25 mouse cellular contexts compared by ENCODE assay signal in the genomic region with DNA sequence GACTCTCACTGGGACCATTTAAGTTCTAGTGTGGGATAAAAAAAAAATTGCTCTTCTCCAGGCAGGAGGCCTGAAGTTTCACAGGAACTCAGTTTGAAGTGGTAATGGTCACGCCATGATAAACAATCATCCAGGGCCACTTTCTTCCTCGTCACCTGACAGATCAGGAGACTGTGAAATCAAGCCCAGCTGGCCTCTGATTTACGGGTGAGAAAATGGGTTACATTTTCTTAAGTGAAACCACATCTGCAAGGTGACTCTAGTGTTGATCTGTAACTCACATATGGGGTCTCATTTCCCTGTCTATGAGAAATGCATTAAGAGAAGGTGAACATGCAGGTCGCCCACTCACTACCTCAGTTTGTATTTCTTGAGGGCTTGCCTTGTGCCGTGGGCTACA.
DNase-seq lines count a peak whose midpoint lies in the region; ATAC-seq and TF ChIP-seq lines count a peak whose summit lies in the region.
"Had no signal": no experiment of that assay in that cellular context is flagged by ENCODE, and none has a peak within 500 bp of the region (broad histone marks: within the 10 kb centered on the region; RNA-seq: fewer than 3 reads in every experiment).

No protein-coding gene starts in this region.

- no peak overlapping the region for H3K4me2 ChIP-seq in embryonic facial prominence, embryonic 11.5 days (ENCODE audit: low read depth, low read length)
- no peak overlapping the region for H3K4me2 ChIP-seq in midbrain, embryonic 11.5 days
- H3K4me2 ChIP-seq in midbrain, embryonic 14.5 days (ENCODE audit: low read length) = no peak overlapping the region
- no peak overlapping the region for H3K4me2 ChIP-seq in limb, embryonic 11.5 days (ENCODE audit: low read depth, severe bottlenecking)
- H3K4me2 ChIP-seq: heart, embryonic 12.5 days; heart, embryonic 15.5 days; hindbrain, embryonic 13.5 days had no signal

- no peak for TF ChIP-seq CTCF in cerebellum, adult 2 months (IDR thresholded peaks at IDR 0.05; ENCODE audit: borderline replicate concordance, insufficient read depth, low read depth, low read length)

- H3K36me3 ChIP-seq in embryonic facial prominence, embryonic 11.5 days (replicated peaks; ENCODE audit: control insufficient read depth, insufficient read depth, low read depth, low read length) = no peaks in the 10 kb centered on the region
- H3K36me3 ChIP-seq in embryonic facial prominence, embryonic 10.5 days (replicated peaks) = no peaks in the 10 kb centered on the region
- no peaks in the 10 kb centered on the region for H3K36me3 ChIP-seq in midbrain, embryonic 11.5 days (ENCODE audit: control insufficient read depth, insufficient read depth, low read length)
- H3K36me3 ChIP-seq in midbrain, embryonic 14.5 days (ENCODE audit: control insufficient read depth, insufficient read depth, low read length) = no peaks in the 10 kb centered on the region
- H3K36me3 ChIP-seq in limb, embryonic 11.5 days (ENCODE audit: control insufficient read depth, insufficient read depth, low read length) = no peaks in the 10 kb centered on the region
- H3K36me3 ChIP-seq: forebrain, embryonic 10.5 days; heart, embryonic 12.5 days; heart, embryonic 15.5 days; hindbrain, embryonic 10.5 days; hindbrain, embryonic 13.5 days had no signal

- WGBS in embryonic facial prominence, embryonic 11.5 days = 47% methylated on average over 5 of the region's 5 CpGs
- 63% methylated on average over 5 of the region's 5 CpGs for WGBS in embryonic facial prominence, embryonic 10.5 days
- WGBS in midbrain, embryonic 11.5 days = 74% methylated on average over 5 of the region's 5 CpGs
- 68% methylated on average over 5 of the region's 5 CpGs for WGBS in midbrain, embryonic 14.5 days
- 28% methylated on average over 5 of the region's 5 CpGs for WGBS in limb, embryonic 11.5 days
- 75% methylated on average over 5 of the region's 5 CpGs for WGBS in cerebellum, adult 2 months

- H3K9ac ChIP-seq in embryonic facial prominence, embryonic 11.5 days (replicated peaks; ENCODE audit: low read length) = no peak overlapping the region
- no peak overlapping the region for H3K9ac ChIP-seq in midbrain, embryonic 11.5 days (ENCODE audit: low read length)
- H3K9ac ChIP-seq in midbrain, embryonic 14.5 days (replicated peaks; ENCODE audit: low read length) = no peak overlapping the region
- no peak overlapping the region for H3K9ac ChIP-seq in limb, embryonic 11.5 days (ENCODE audit: low read length)
- H3K9ac ChIP-seq: heart, embryonic 12.5 days; heart, embryonic 15.5 days; hindbrain, embryonic 13.5 days had no signal

- H3K4me3 ChIP-seq in embryonic facial prominence, embryonic 11.5 days (ENCODE audit: low read depth, low read length) = no peak overlapping the region
- H3K4me3 ChIP-seq in embryonic facial prominence, embryonic 10.5 days = no peak overlapping the region
- no peak overlapping the region for H3K4me3 ChIP-seq in midbrain, embryonic 11.5 days (ENCODE audit: low read depth, low read length)
- no peak overlapping the region for H3K4me3 ChIP-seq in midbrain, embryonic 14.5 days (replicated peaks; ENCODE audit: low read depth, low read length)
- no peak overlapping the region for H3K4me3 ChIP-seq in limb, embryonic 11.5 days (ENCODE audit: low read depth, low read length)
- no peak overlapping the region for H3K4me3 ChIP-seq in cerebellum, adult 2 months (replicated peaks; ENCODE audit: insufficient read depth, low read depth, low read length)
- H3K4me3 ChIP-seq: forebrain, embryonic 10.5 days; heart, embryonic 12.5 days; heart, embryonic 15.5 days; hindbrain, embryonic 10.5 days; hindbrain, embryonic 13.5 days had no signal

- peak; percentile 22 for DNase-seq in embryonic facial prominence, embryonic 11.5 days (ENCODE audit: low spot score)
- no peak for DNase-seq in embryonic facial prominence, embryonic 10.5 days (ENCODE audit: low spot score)
- DNase-seq in midbrain, embryonic 11.5 days (ENCODE audit: low spot score, missing footprints) = peak; percentile 45
- no peak for DNase-seq in midbrain, embryonic 14.5 days
- DNase-seq in hindlimb bud, embryonic 11.5 days (ENCODE audit: extremely low spot score, low read depth, low spot score) = peak; percentile 26
- DNase-seq in limb, embryonic 11.5 days (ENCODE audit: low spot score) = peak; percentile 51
- DNase-seq in cerebellum, adult 2 months = no peak
- no peak for DNase-seq in kidney, adult 18-20 months
- DNase-seq: adrenal gland, adult 2 months; adrenal gland, postnatal 14 days; cerebellum, adult 11 months; cerebellum, adult 8-10 months; cerebellum, postnatal 14 days; gastrocnemius, postnatal 10 days; gastrocnemius, postnatal 36 days; heart, postnatal 10 days; heart, postnatal 36 days had no signal

- no peak for TF ChIP-seq POLR2A in cerebellum, adult 2 months (IDR thresholded peaks at IDR 0.05; ENCODE audit: borderline replicate concordance, insufficient read depth, low read length)

- no peak overlapping the region for H3K27ac ChIP-seq in embryonic facial prominence, embryonic 11.5 days (replicated peaks; ENCODE audit: low read depth, low read length)
- no peak overlapping the region for H3K27ac ChIP-seq in embryonic facial prominence, embryonic 10.5 days (replicated peaks)
- no peak overlapping the region for H3K27ac ChIP-seq in midbrain, embryonic 11.5 days (ENCODE audit: low read depth, low read length)
- no peak overlapping the region for H3K27ac ChIP-seq in midbrain, embryonic 14.5 days (replicated peaks; ENCODE audit: low read depth, low read length)
- no peak overlapping the region for H3K27ac ChIP-seq in limb, embryonic 11.5 days (replicated peaks; ENCODE audit: low read depth, low read length)
- no peak overlapping the region for H3K27ac ChIP-seq in cerebellum, adult 2 months (ENCODE audit: insufficient read depth, low read length)
- H3K27ac ChIP-seq: forebrain, embryonic 10.5 days; heart, embryonic 15.5 days; hindbrain, embryonic 10.5 days; hindbrain, embryonic 13.5 days had no signal

- H3K4me1 ChIP-seq in embryonic facial prominence, embryonic 11.5 days (ENCODE audit: control insufficient read depth, insufficient read depth, low read length) = no peaks in the 10 kb centered on the region
- H3K4me1 ChIP-seq in embryonic facial prominence, embryonic 10.5 days = no peaks in the 10 kb centered on the region
- H3K4me1 ChIP-seq in midbrain, embryonic 11.5 days (ENCODE audit: control insufficient read depth, insufficient read depth, low read length) = no peaks in the 10 kb centered on the region
- peaks cover 3% of the 10 kb centered on the region; the same call in 1 of the 2 replicates for H3K4me1 ChIP-seq in midbrain, embryonic 14.5 days (ENCODE audit: control insufficient read depth, insufficient read depth, low read length)
- no peaks in the 10 kb centered on the region for H3K4me1 ChIP-seq in limb, embryonic 11.5 days (ENCODE audit: control insufficient read depth, insufficient read depth, low read length)
- H3K4me1 ChIP-seq in cerebellum, adult 2 months (ENCODE audit: control insufficient read depth, insufficient read depth, low read length) = no peaks in the 10 kb centered on the region
- H3K4me1 ChIP-seq: heart, embryonic 12.5 days; heart, embryonic 15.5 days; hindbrain, embryonic 10.5 days had no signal

- no peaks in the 10 kb centered on the region for H3K27me3 ChIP-seq in embryonic facial prominence, embryonic 11.5 days (ENCODE audit: control insufficient read depth, insufficient read depth, low read length)
- no peaks in the 10 kb centered on the region for H3K27me3 ChIP-seq in embryonic facial prominence, embryonic 10.5 days (replicated peaks; ENCODE audit: low read depth, poor library complexity, severe bottlenecking)
- H3K27me3 ChIP-seq in midbrain, embryonic 11.5 days (ENCODE audit: control insufficient read depth, insufficient read depth, low read length) = no peaks in the 10 kb centered on the region
- H3K27me3 ChIP-seq in midbrain, embryonic 14.5 days (ENCODE audit: control insufficient read depth, insufficient read depth, low read length) = no peaks in the 10 kb centered on the region
- no peaks in the 10 kb centered on the region for H3K27me3 ChIP-seq in limb, embryonic 11.5 days (ENCODE audit: control insufficient read depth, insufficient read depth, low read length)
- H3K27me3 ChIP-seq in cerebellum, adult 2 months (ENCODE audit: control insufficient read depth, insufficient read depth, low read length) = no peaks in the 10 kb centered on the region
- H3K27me3 ChIP-seq: heart, embryonic 12.5 days; heart, embryonic 15.5 days; hindbrain, embryonic 13.5 days had no signal

- no peaks in the 10 kb centered on the region for H3K9me3 ChIP-seq in embryonic facial prominence, embryonic 11.5 days (replicated peaks; ENCODE audit: control insufficient read depth, low read length)
- H3K9me3 ChIP-seq in embryonic facial prominence, embryonic 10.5 days = no peaks in the 10 kb centered on the region
- H3K9me3 ChIP-seq in midbrain, embryonic 11.5 days (ENCODE audit: control insufficient read depth, low read length) = no peaks in the 10 kb centered on the region
- H3K9me3 ChIP-seq in midbrain, embryonic 14.5 days (ENCODE audit: control insufficient read depth, low read length) = no peaks in the 10 kb centered on the region
- H3K9me3 ChIP-seq in limb, embryonic 11.5 days (ENCODE audit: control insufficient read depth, low read length) = no peaks in the 10 kb centered on the region
- H3K9me3 ChIP-seq: heart, embryonic 12.5 days; heart, embryonic 15.5 days; hindbrain, embryonic 10.5 days had no signal

- ATAC-seq in embryonic facial prominence, embryonic 11.5 days (replicated peaks; ENCODE audit: insufficient number of reproducible peaks, low FRiP score, low TSS enrichment, low read depth) = no peak
- no peak for ATAC-seq in midbrain, embryonic 11.5 days (ENCODE audit: low FRiP score)
- no peak for ATAC-seq in midbrain, embryonic 14.5 days (ENCODE audit: low FRiP score, low TSS enrichment)
- no peak for ATAC-seq in limb, embryonic 11.5 days (ENCODE audit: insufficient number of reproducible peaks, low FRiP score, low TSS enrichment, low read depth)
- ATAC-seq: CD4-positive, CD25-positive, alpha-beta regulatory T cell, adult 4 months; forebrain, embryonic 14.5 days; intestine, postnatal 0 days had no signal

Comparison
In these comparisons a context has a peak if more than half of its experiments do, and no peak if none do; other contexts are left out.
1. DNase-seq: peak in embryonic facial prominence, embryonic 11.5 days (single experiment), midbrain, embryonic 11.5 days (single experiment), hindlimb bud, embryonic 11.5 days (single experiment) and limb, embryonic 11.5 days (single experiment); none in embryonic facial prominence, embryonic 10.5 days (single experiment), midbrain, embryonic 14.5 days (single experiment), cerebellum, adult 2 months (0 of 2) and kidney, adult 18-20 months (single experiment).